Mouse (Mus musculus) adrenal gland, postnatal 25 days (tissue): ENCODE data around the gene Coil. TPM values are rescaled to one million over a fixed set of nuclear protein-coding genes. Genes with fewer than 3 reads are reported as not detected.
"Not testable (repeated sequence)": the region's sequence is repeated elsewhere in the genome, so short reads cannot be mapped to it uniquely, and the experiment has no call there.

Experiments used
- DNase-seq: peaks from one replicate; pipeline ENCODE4 v3.0.0; 2021; ENCODE audit warnings: mixed read lengths
- total RNA-seq: library from RNA; stranded (reverse); gene quantifications from 2 replicates; pipeline ENCODE4 v1.2.3, GENCODE M21; 2021

Coil gene
- total RNA-seq, 1 experiment from 2014 or later, result 13.0 TPM

DNA sequence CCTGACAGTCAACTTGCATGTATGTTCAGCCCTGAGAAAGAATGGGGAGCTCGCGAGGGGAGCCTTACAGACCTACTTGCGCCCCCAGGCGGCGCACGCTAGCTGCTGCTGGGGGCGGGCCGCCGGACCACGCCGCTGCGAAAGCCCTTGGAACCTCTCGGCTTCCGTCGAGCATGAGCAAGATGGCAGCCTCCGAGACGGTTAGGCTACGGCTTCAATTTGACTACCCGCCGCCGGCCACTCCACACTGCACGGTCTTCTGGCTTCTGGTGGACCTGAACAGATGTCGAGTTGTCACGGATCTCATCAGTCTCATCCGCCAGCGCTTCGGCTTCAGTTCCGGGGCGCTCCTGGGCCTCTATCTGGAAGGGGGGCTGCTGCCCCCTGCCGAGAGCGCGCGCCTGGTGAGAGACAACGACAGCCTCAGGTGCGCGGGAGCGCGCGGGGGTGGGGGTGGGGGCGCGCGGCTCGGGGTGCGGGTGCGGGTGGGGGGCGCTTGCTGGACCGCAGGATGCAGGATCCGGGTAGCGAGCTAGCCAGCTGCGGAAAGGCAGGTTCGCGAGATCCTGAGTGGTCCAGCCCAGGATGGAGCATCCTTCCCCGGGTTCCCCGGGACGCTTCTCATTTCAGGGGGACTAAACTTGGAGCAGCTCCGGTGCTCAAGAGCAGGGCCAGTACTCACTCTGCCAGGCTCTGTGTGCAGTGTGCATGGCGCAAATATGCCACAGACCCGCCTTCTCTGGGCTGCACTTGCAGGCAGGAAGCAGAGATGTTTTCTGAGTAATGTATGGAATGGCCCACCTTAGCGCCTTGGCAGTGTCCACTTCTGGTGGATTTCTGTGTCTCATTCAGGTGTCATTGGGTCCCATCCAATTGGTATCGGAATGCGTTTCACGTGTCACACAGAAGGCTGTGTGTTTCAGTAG is 4.0 kb downstream of the Coil start:
- DNase-seq, result peak; percentile 93

DNA sequence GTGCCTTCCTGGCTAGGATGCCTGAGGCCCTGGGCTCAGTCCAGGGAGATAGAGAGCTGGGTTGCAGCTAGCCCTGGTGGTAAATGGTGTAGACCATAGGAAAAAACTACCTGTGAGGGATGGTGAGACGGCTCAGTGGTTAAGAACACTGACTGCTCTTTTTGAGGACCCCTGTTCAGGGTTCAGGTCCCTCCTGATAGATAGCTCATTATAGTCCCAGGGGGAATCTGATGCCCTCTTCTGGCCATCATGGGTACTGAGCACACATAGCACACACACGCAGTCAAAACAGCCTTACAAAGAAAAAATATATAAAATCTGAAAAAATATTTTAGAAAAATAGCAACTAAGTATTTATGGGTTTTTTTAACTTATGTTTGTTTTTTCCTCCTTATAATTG is 6.3 kb downstream of the Coil start:
- no peak for DNase-seq

DNA sequence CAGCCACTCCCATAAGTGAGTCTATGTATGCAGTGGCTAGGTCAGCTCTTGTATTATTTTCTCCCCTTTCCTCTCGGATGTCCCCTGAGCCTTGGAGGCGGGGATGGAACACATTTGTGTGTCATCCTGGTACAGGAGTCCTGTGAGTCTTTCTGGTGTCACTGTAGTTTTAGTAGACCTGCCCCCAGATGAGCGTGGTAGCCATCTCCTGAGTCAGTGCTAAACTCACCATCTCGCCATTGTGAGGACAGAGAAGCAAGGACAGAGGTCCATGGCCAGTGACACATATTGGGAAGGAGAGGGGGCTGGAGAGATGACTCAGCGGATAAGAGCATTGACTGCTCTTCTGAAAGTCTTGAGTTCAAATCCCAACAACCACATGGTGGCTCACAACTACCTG is 7.1 kb downstream of the Coil start:
- DNase-seq, result no peak

DNA sequence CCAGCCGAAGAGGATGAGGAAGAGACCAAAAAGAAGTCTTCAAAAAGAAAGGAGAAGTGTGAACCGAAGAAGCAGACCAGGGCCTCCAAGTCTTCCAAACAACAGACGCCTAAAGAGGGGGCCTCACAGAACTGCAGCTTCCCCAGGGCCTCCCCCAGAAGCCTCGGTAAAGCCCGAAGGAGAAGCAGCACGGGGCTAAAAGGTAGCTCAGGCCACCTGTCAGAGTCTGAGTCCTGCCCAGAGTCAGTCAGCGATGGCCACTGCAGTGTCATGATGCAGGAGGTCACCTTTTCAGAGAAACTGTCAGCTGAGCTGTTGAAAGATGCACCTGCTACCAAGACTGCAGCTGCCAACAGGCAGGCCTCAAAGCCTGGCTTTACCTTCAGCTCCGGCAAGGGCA is 11.3 kb downstream of the Coil start:
- DNase-seq, result no peak

DNA sequence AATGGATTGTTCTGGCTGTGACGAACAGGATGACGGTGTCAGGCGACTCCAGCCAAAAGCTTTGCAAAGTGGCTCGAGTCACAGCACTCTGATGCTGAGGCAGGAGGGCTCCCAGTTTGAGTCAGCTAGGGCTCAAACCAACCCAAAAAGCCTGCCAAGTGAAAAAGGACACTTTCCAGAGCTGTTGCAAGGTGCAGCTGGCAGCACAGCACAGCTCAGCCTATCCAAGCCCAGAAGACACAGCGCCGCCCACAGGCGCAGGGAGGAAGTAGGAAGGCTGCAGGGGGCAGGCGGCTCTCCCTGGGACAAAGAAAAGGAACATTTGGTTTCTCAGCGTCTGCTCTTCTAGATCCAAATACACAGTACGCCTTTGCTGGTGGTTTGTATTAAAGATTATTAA is 16.6 kb downstream of the Coil start:
- no peak for DNase-seq

DNA sequence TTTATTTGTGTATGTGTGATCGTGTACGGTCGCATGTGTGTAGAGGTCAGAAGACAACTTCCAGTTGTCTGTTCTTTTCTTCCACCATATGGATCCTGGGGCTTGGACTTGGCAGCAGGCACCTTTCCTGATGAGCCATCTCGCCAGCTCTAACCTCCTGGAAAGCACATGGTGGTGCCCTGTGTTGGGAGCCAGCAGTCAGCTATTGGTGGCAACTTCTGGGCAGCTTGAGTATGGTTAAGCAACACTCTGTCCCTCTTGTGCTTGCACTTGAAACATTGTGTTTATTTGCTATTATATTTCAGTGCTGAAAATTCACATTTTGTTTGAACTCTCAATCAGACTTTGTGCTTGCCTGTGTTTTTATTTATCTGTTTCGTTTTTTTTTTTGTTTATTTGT is 18.9 kb downstream of the Coil start:
- no peak for DNase-seq

DNA sequence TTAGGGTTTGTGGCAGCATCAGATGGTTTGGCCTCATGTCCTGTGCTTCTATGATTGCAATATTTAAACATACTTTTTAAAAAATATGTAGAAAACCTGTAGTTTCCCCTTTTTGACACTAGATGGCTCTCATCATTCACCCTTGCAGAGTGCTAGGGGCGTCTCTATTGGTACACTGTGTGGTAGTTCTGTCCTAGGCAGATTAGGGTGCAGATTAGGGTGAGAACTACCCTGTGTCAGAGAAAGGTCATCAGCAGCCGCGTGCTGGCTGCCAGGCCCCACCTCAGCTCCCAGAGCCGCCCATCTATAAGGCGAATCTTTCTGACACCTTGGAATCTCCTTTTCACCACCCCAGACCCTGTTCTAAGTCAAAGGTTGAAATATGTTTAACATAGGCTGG is 19.5 kb downstream of the Coil start:
- DNase-seq, result no peak

DNA sequence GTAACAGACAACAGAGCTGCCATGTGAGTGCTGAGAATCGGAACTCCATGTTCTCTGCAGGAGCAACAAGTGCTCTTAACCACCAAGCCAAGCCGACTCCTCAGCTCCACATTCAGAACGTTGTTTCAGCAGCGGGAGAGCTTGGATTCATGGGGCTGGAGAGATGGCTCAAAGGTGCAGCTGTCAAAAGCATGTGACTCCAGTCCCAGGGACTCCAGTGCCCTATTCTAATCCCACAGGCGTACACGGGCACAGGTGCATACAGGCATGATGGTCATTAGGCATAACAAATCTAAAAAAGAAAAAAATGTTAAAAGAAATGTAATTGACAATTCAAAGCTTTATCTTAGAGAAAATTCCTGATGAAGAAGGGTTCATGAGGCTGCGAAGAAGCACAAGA is 23.1 kb downstream of the Coil start:
- no peak for DNase-seq

DNA sequence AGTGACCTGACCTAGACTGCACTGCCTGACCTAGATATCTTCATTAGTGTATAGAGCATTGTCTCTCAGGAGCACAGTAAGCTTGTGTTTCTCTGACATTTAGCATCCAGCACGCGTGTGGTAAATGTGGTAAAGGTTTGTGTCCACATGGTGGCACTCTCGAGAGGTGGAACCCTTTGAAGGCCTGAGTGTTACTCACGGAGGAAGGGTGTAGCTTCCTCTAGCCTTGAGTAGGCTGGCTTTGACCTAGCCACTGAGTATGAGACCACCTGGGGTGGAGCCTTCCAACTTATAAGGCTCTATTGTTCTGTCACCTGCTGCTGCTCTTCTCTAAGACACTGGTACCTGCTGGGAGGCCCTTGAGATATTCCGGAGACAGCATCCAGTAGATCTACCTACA is 23.6 kb downstream of the Coil start:
- DNase-seq, result peak; percentile 59

DNA sequence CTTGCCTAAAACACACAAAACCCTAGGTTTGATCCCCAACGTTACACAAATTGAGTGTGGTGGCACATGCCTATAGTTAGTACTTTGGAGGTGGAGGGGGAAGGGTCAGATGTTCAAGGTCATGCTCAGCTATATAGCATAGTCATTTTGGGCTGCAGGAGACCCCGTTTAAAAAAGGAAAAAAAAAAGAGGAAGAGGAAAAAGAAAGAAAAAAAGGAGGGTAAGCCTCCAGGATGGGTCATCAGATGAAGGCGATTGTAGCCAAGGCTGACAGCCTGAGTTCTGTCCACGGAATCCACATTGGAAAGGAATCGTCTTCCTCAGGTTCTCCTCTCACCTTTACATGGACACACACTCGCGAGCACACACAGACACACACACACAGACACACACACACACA is 24.4 kb downstream of the Coil start:
- no peak for DNase-seq

DNA sequence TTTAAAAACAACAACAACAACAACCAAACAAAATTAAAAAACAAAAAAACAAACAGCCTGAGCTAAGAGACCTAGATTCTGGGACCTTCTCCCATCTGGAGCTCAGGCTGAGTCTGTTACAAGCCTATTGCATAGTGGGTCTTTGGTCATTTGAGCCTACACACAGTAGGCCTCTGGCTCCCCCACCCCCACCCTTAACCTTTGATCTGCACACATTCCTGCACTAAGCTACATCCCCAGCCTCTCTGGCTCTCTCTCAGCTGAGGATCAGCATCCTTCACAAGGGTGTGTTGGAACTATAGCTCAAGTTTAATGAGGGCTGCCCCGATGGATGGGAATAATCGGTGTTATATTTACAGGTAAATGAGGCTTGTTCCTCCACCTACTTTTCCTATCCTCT is 25.6 kb downstream of the Coil start:
- no peak for DNase-seq

DNA sequence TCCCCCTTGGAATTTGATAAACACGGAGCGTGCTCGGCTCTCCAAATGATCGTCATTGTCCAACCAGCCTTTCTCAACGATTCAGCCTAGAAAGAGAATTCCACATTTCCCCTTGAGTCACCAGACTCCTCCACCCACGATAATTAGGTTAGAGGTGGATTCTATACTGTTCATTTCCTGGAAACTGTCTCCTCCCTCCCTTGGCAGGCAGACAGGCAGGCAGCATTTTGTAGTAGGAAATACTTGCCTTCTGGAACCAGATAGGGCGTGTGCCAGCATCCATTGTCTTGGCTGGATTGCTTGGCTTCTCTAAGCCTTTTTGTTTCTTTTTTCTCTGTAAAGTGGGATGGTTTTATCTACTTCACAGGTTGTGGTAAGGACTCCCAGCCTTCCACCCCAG is 26.4 kb downstream of the Coil start:
- DNase-seq, result no peak

DNA sequence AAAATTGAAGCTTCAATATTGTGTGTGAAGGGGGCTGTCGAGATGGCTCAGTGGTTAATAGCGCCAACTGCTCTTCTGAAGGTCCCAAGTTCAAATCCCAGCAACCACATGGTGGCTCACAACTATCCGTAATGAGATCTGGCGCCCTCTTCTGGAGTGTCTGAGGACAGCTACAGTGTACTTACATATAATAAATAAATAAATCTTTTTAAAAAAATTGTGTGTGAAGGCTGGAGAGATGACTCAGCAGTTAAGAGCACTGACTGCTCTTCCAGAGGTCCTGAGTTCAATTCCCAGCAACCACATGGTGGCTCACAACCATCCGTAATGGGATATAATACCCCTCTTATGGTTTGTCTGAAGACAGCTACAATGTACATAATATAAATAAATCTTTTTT is 27.3 kb downstream of the Coil start:
- DNase-seq, result not testable (repeated sequence)

DNA sequence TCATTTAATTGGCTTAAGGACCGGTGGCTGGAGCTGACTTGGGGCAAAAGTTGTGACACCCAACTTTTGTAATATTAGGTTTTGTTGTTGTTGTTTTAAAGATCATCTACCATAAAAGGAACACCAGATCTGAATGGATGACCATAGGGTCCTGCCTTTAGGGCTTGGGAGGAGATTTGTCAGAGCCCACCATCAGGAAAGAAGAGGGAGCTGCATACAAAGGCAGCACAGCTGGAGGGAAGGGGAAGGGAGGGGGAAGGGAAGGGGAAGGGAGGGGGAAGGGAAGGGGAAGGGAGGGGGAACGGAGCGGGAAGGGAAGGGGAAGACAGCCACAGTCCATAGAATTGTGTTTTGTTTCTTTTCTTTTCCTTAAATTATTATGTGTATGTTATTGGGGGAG is 28.4 kb downstream of the Coil start:
- no peak for DNase-seq

DNA sequence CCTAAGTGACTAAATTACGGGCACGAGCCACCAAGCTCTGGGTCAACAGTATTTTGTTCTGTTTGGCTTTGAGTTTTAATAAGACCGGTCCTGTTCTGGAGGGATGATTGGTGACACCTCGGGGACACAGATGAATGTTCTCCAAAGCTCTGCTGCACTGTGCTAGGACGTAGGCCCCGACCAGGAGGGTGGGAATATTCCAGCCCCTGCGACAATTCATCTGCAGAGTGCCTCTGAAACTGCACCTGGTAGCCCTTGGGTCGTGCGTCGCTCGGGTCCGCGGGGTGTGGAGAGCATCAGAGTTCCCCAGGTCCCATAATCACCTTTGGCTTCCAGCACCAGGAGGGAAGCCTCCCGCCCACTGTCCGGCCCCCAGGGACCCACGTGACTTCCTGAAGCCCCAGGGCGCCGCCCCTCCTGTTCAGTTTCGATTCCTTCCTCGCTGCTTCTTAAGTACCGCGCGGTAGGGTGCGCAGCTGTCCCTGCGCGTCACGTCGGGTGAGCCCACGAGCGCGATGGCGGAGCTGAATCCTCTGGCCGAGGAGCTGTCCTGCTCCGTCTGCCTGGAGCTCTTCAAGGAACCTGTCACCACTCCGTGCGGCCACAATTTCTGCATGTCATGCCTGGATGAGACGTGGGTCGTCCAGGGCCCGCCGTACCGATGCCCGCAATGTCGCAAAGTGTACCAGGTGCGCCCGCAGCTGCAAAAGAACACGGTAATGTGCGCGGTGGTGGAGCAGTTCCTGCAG is 29.1 kb downstream of the Coil start, which contains the start of gene Trim25:
Gene Trim25 (plus strand): TSS at position 403 of the 749 bp plus-strand sequence.
- DNase-seq, result peak; percentile 94

DNA sequence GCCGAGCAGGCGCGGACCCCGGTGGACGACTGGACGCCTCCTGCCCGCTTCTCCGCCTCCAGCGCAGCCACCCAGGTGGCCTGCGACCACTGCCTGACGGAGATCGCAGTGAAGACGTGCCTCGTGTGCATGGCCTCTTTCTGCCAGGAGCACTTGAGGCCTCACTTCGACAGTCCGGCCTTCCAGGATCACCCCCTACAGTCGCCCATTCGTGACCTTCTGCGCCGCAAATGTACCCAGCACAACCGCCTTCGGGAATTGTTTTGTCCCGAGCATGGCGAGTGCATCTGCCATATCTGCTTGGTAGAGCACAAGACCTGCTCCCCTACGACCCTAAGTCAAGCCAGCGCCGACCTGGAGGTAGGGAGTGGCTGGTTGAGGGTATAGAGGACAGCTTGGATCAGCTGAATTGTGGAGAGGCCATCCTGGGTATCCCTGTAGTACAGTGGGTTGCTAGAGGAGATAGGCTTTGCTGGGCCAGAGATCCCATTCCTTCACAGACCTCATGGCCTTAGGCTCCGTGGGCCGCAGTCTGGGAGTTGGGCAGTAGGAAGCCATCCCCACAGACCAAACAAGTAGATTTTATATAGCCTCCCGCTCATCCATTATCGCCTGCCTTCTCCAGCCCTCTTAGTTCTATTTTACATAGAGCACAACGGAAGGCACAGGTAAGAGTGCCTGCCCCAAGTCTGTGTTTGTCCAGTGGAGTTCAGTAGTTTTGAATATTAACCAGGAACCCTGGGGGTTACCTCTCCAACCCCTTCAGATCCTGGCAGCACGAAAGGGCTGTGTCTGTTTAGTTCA is 29.9 kb downstream of the Coil start:
- DNase-seq, result no peak

DNA sequence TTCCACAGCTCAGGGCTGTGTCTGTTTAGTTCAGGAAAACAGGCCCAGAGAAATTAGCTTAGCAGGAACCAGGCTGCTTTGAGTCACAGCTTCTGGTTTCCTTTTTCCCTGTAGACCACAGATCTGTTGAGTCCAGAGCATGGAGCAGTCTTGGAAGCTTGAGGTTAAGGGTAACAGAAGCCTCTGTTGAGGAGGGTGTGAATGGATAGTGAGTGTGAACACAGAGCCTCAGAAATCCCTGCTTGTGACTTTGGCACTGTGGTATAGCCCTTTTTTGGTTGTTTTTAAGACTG is 30.4 kb downstream of the Coil start:
- DNase-seq, result no peak

DNA sequence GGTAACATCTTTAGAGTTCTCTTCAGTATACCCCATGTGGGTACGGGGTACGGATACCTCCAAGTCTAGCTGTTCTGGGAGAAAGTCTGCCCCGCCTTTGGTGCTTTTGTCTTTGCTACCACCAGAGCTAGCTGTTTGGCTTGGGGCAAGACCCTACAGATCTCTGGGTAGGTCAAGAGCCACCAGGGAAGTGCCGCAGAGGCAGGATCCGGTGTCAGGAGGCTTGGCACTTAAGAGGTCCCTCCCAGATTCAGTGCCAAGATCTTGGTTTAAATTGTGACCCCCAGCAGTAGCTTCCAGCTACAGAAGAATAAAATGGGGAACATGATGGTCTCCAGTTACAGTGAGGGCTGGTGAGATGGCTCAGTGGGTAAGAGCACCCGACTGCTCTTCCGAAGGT is 31.5 kb downstream of the Coil start:
- DNase-seq, result no peak

DNA sequence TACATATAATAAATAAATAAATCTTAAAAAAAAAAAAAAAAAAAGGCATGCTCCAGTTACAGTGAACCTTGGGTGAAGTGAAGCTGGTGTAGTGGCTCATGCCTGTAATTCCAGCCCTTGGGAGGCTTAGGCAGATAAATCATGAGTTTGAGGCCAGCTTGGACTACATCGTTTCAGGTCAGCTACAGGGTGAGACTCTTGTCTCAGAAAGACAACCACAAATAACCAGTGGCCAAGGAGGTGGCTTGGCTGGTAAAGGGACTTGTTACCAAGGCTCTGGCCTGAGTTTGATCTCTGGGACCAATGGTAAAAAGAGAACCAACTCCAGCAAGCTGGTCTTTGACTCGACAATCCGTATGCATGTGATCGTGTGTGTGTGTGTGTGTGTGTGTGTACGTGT is 32.0 kb downstream of the Coil start:
- DNase-seq, result no peak

DNA sequence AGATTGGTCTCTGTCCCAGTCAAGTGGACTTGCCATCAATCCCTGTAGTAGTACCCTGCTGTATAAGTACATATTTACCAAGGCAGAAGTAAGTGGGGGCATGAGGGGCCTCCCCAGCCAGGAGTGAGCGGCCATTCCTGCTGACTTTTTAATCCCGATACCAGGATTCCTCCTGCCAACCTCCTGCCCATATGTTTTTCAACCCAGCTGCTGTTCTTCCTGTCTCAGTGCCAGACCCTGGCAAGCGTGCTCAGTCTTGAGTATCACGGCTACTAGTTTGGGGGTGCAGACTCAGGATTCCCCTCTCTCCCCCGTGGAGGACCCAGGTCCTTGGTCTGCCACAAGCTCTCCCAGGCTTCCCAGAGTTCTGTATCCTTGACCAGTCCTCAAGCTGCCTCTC is 32.6 kb downstream of the Coil start:
- no peak for DNase-seq

DNA sequence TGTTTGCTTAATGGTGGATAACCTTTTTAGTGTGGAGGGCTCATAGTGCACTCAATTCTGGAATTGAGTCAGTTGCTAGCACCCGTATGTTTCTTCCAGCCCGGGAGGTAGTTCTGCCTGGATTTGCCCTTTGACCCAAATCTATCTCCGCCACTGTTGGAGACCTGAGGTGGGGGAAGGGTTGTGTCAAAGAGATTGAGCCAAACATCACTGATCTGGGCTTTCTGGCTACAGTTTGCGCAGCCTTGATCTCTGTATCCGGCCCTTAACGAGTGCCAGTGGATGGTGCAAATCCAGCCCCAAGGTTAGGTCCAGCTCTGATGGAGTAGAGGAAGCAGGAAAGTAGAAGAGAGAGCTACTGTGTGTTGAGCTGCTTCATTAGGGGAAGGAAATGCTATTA is 33.0 kb downstream of the Coil start:
- no peak for DNase-seq

DNA sequence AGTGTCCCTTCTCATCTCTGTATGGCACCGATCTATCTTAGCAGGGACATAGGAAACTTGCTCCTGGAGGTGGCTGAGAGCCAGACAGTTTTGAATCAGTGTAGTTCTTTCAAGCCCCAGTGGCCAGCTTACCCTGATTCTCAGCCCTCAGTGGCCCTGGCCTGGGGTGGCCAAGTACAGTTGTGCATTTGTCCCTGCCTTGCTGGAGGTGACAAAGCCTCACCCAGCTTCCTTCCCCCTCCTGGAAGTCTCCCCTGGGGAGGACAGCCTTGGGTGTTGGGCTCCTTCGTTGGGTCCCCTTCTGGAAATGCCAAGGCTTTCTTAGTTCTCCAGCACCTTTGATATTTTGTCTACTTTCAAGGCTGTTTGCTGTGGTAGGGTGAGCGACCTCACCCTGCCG is 33.7 kb downstream of the Coil start:
- peak; percentile 44 for DNase-seq

DNA sequence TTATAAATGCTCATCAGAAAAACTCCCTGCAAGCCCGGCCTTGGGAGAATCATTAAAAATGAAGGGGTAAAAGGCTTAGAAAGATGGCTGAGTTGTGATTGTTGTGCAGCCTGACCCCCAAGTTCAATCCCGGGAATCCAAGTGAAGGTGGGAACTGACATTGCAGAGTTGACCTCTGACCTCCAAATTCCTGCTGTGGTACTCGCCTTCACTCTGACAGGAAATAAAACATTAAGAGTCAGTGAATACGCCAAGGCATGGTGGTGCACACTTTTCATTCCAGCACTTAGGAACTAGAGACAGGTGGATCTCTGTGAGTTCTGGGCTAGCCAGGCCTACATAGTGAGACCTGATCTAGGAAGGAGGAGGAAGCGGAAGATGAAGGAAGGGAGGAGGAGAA is 35.4 kb downstream of the Coil start:
- no peak for DNase-seq
